10 mouse cellular contexts compared by ENCODE assay signal in the genomic region with DNA sequence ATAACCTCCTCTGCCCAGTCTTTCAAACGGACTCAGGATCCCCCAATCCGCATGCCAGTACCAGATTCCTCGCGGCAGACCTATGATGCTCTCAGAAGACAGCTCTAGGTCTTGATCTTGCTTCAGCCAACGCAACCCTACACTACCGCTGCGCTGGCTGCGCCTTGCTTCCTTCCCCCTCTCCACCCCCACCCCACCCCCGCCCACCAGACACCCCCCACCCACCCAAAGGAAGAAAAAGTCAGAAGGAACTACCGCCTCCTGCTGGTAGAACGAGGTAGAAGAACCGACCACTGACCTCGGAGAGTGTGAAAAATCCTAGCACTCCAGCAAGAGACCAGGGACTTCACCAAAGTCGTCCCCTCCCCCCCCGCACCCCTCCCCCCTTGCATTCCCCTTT. TPM values are rescaled to one million over a fixed set of nuclear protein-coding genes. Genes with fewer than 3 reads are reported as not detected.
DNase-seq lines count a peak whose midpoint lies in the region; ATAC-seq and TF ChIP-seq lines count a peak whose summit lies in the region.
"Had no signal": no experiment of that assay in that cellular context is flagged by ENCODE, and none has a peak within 500 bp of the region (broad histone marks: within the 10 kb centered on the region; RNA-seq: fewer than 3 reads in every experiment).

No protein-coding gene starts in this region.

- DNase-seq in heart, adult 9 months (ENCODE audit: low spot score in 2 of 2) = no peak
- peak; percentile 56 for DNase-seq in embryonic facial prominence, embryonic 10.5 days (ENCODE audit: low spot score)
- DNase-seq in B cell, adult 2 months = no peak
- no peak for DNase-seq in layer of hippocampus, adult 18-20 months (ENCODE audit: low spot score in 2 of 2)
- no peak for DNase-seq in urinary bladder, adult 18-20 months (ENCODE audit: low spot score in 2 of 2)
- DNase-seq: cerebellum, postnatal 25 days had no signal

- WGBS in heart, embryonic 14.5 days = 18% methylated on average over 14 of the region's 15 CpGs
- 2% methylated on average over 15 of the region's 15 CpGs for WGBS in embryonic facial prominence, embryonic 10.5 days
- WGBS in limb, embryonic 15.5 days = 4% methylated on average over 14 of the region's 15 CpGs

- no peak overlapping the region for H3K27ac ChIP-seq in heart, embryonic 14.5 days (replicated peaks in 1 of 2; ENCODE audit: control insufficient read depth in 1 of 2, insufficient read depth in 1 of 2, low read depth in 2 of 2, low read length in 2 of 2)
- no peak overlapping the region for H3K27ac ChIP-seq in embryonic facial prominence, embryonic 10.5 days (replicated peaks)
- no peak overlapping the region for H3K27ac ChIP-seq in limb, embryonic 15.5 days

- H3K9ac ChIP-seq in heart, embryonic 14.5 days (ENCODE audit: low read length) = no peak overlapping the region
- no peak overlapping the region for H3K9ac ChIP-seq in limb, embryonic 15.5 days

- H3K9me3 ChIP-seq in heart, embryonic 14.5 days (ENCODE audit: control insufficient read depth, low read length) = no peaks in the 10 kb centered on the region
- no peaks in the 10 kb centered on the region for H3K9me3 ChIP-seq in E14TG2a.4 (ENCODE audit: low read length)
- no peaks in the 10 kb centered on the region for H3K9me3 ChIP-seq in embryonic facial prominence, embryonic 10.5 days
- no peaks in the 10 kb centered on the region for H3K9me3 ChIP-seq in limb, embryonic 15.5 days

- peak overlapping the region; percentile 64 for H3K4me2 ChIP-seq in heart, embryonic 14.5 days (ENCODE audit: low read length)
- H3K4me2 ChIP-seq in limb, embryonic 15.5 days = peak overlapping the region; percentile 43; the same call in 1 of the 2 replicates

- TF ChIP-seq CTCF in E14TG2a.4 (conservative IDR thresholded peaks at IDR 0.05; ENCODE audit: low read length) = no peak

- peaks cover 62% of the 10 kb centered on the region for H3K27me3 ChIP-seq in heart, embryonic 14.5 days (ENCODE audit: control insufficient read depth, insufficient read depth, low read length)
- H3K27me3 ChIP-seq in E14TG2a.4 (ENCODE audit: insufficient read depth, low read length) = peaks cover 85% of the 10 kb centered on the region
- H3K27me3 ChIP-seq in embryonic facial prominence, embryonic 10.5 days (replicated peaks; ENCODE audit: low read depth, poor library complexity, severe bottlenecking) = peaks cover 100% of the 10 kb centered on the region
- peaks cover 98% of the 10 kb centered on the region for H3K27me3 ChIP-seq in limb, embryonic 15.5 days

- H3K4me1 ChIP-seq in heart, embryonic 14.5 days (ENCODE audit: control insufficient read depth in 2 of 2, insufficient read depth in 2 of 2, low read length in 2 of 2) = peaks cover 30 to 52% of the 10 kb centered on the region in 2 experiments
- peaks cover 85% of the 10 kb centered on the region for H3K4me1 ChIP-seq in E14TG2a.4 (replicated peaks; ENCODE audit: low read depth, low read length)
- peaks cover 60% of the 10 kb centered on the region for H3K4me1 ChIP-seq in embryonic facial prominence, embryonic 10.5 days
- H3K4me1 ChIP-seq in limb, embryonic 15.5 days = peaks cover 55% of the 10 kb centered on the region

- peak overlapping the region in 1 of 2 experiments; percentile 35; a peak in 1 of 4 replicates for H3K4me3 ChIP-seq in heart, embryonic 14.5 days (ENCODE audit: control insufficient read depth in 1 of 2, insufficient read depth in 1 of 2, low read depth in 1 of 2, low read length in 2 of 2)
- peak overlapping the region; percentile 71 for H3K4me3 ChIP-seq in E14TG2a.4 (replicated peaks; ENCODE audit: low read length)
- H3K4me3 ChIP-seq in embryonic facial prominence, embryonic 10.5 days = peak overlapping the region; percentile 46
- H3K4me3 ChIP-seq in limb, embryonic 15.5 days = peak overlapping the region; percentile 31

- ATAC-seq in heart, embryonic 14.5 days (ENCODE audit: insufficient number of reproducible peaks, insufficient read depth, low FRiP score, low read depth) = no peak
- ATAC-seq in limb, embryonic 15.5 days (ENCODE audit: insufficient number of reproducible peaks, low FRiP score, low TSS enrichment, low read depth) = no peak

- H3K36me3 ChIP-seq in heart, embryonic 14.5 days (ENCODE audit: control insufficient read depth, insufficient read depth, low read length) = peaks cover 6% of the 10 kb centered on the region; the same call in 1 of the 2 replicates
- H3K36me3 ChIP-seq in E14TG2a.4 (ENCODE audit: insufficient read depth, low read length) = peaks cover 15% of the 10 kb centered on the region; the same call in 1 of the 2 replicates
- H3K36me3 ChIP-seq in embryonic facial prominence, embryonic 10.5 days (replicated peaks) = no peaks in the 10 kb centered on the region
- H3K36me3 ChIP-seq in limb, embryonic 15.5 days = no peaks in the 10 kb centered on the region

RNA-seq across cellular contexts. Expression of a gene that starts 5.4 kb away (rescaled TPM):
- polyA plus RNA-seq in heart, embryonic 14.5 days (2014; fragmentation: Nextera tagmentation; extraction: Ambion mirVana) = 34.1 and 34.2 TPM in 2 replicates
- 9.5 and 10.0 TPM in 2 replicates for polyA plus RNA-seq in embryonic facial prominence, embryonic 10.5 days (2016; fragmentation: Nextera tagmentation; extraction: Ambion mirVana)
- polyA plus RNA-seq in limb, embryonic 15.5 days (2015; fragmentation: Nextera tagmentation; extraction: Ambion mirVana) = 16.9 and 18.7 TPM in 2 replicates
- 1 to 10 TPM; 2.0 to 5.1 TPM for total RNA-seq in layer of hippocampus, adult 18-20 months (2021)

RNA-seq across cellular contexts. Expression of a gene that starts 7.3 kb away (rescaled TPM):
- 2.9 and 4.4 TPM in 2 replicates for polyA plus RNA-seq in heart, embryonic 14.5 days (2014; fragmentation: Nextera tagmentation; extraction: Ambion mirVana)
- not detected in 2 replicates for polyA plus RNA-seq in embryonic facial prominence, embryonic 10.5 days (2016; fragmentation: Nextera tagmentation; extraction: Ambion mirVana)
- polyA plus RNA-seq in limb, embryonic 15.5 days (2015; fragmentation: Nextera tagmentation; extraction: Ambion mirVana) = 2.8 and 3.9 TPM in 2 replicates
- 10 to 100 TPM; 48.7 to 52.6 TPM for total RNA-seq in layer of hippocampus, adult 18-20 months (2021)
- polyA plus RNA-seq: kidney, embryonic 14.5 days had no signal

RNA-seq across cellular contexts. Expression of a gene that starts 10.6 kb away (rescaled TPM):
- 9.0 and 11.4 TPM in 2 replicates for polyA plus RNA-seq in heart, embryonic 14.5 days (2014; fragmentation: Nextera tagmentation; extraction: Ambion mirVana)
- polyA plus RNA-seq in embryonic facial prominence, embryonic 10.5 days (2016; fragmentation: Nextera tagmentation; extraction: Ambion mirVana) = 3.7 and 4.1 TPM in 2 replicates
- 7.0 and 7.2 TPM in 2 replicates for polyA plus RNA-seq in limb, embryonic 15.5 days (2015; fragmentation: Nextera tagmentation; extraction: Ambion mirVana)
- 1 to 10 TPM; 6.1 to 6.6 TPM for total RNA-seq in layer of hippocampus, adult 18-20 months (2021)
